Mouse (Mus musculus): ENCODE results near the gene Sec63.

- TF ChIP-seq POLR2A (IDR thresholded peaks at IDR 0.05; ENCODE audit: control insufficient read depth, extremely low read depth, insufficient read depth, low read length, poor library complexity) (no peak), CTCF (IDR thresholded peaks at IDR 0.05; ENCODE audit: borderline replicate concordance, control insufficient read depth, extremely low read depth, insufficient read depth, low read length, poor library complexity) (no peak)
Observed at GRCm38 (mm10) chr10:42832677-42833076, 71.4 kb downstream of the Sec63 start.

Data from thymus, adult 2 months (tissue).